Mouse (Mus musculus): ENCODE measurements at regions not wholly inside any gene's neighbourhood (a gene's known extent, or its start where the extent isn't known, plus 50 kb on each side); places are given as distances from the start of the nearest gene placed in this dataset.

- no peak for TF ChIP-seq POLR2A (IDR thresholded peaks at IDR 0.05; ENCODE audit: low read depth, low read length)
- no peak for TF ChIP-seq CTCF (IDR thresholded peaks at IDR 0.05; ENCODE audit: borderline replicate concordance, insufficient read depth, low read length)
These were observed 160.7 kb downstream of the Ackr3 start for GRCm38 (mm10) chr1:90364444-90364843.
